Mouse (Mus musculus) testis, adult 2 months (tissue): Measurements from ENCODE around the gene Cela3a. TPM values are rescaled to one million over a fixed set of nuclear protein-coding genes. Genes with fewer than 3 reads are reported as not detected.

Experiments used
- H3K27ac ChIP-seq: fragments of 200-500 bp; 2 replicates; pipeline ENCODE4 v1.5.1; 2012; ENCODE audit warnings: low read depth, low read length; ENCODE audit not compliant: control insufficient read depth, insufficient read depth
- H3K27me3 ChIP-seq: fragments of 200-500 bp; 2 replicates; pipeline ENCODE4 v1.6.1; 2012; ENCODE audit warnings: mild to moderate bottlenecking, low read length, moderate library complexity; ENCODE audit not compliant: control insufficient read depth, insufficient read depth
- H3K36me3 ChIP-seq: fragments of 200-500 bp; 2 replicates; pipeline ENCODE4 v1.6.1; 2012; ENCODE audit warnings: mild to moderate bottlenecking, low read length; ENCODE audit not compliant: control insufficient read depth, insufficient read depth
- H3K4me1 ChIP-seq: fragments of 200-500 bp; 2 replicates; pipeline ENCODE4 v1.6.1; 2012; ENCODE audit warnings: low read length; ENCODE audit not compliant: control insufficient read depth, insufficient read depth
- H3K4me3 ChIP-seq: fragments of 200-500 bp; 2 replicates; pipeline ENCODE4 v1.5.1; 2012; ENCODE audit warnings: low read depth, mild to moderate bottlenecking, low read length, moderate library complexity, mixed read lengths; ENCODE audit not compliant: control insufficient read depth
- CTCF ChIP-seq: fragments of 200-500 bp; IDR thresholded peaks from 2 replicates; pipeline ENCODE4 v1.5.1; 2012; ENCODE audit warnings: low read depth, mild to moderate bottlenecking, inconsistent platforms, low read length, moderate library complexity; ENCODE audit not compliant: control insufficient read depth, insufficient read depth, insufficient replicate concordance
- POLR2A ChIP-seq: fragments of 200-500 bp; IDR thresholded peaks from 2 replicates; pipeline ENCODE4 v1.6.1; 2012; ENCODE audit warnings: low read depth, mild to moderate bottlenecking, inconsistent platforms, low read length, moderate library complexity; ENCODE audit not compliant: control insufficient read depth
- polyA plus RNA-seq: library from polyadenylated mRNA; depleted of rRNA; stranded (reverse); fragments of >200 nt; gene quantifications from 2 replicates; pipeline ENCODE4 v1.2.3, GENCODE M21; 2012; rRNA removed

The Cela3a gene
- not detected in 2 replicates for polyA plus RNA-seq

- no peak for TF ChIP-seq CTCF
- TF ChIP-seq POLR2A = no peak
- H3K27me3 ChIP-seq = no peaks in the 10 kb centered on the region
- H3K4me1 ChIP-seq = no peaks in the 10 kb centered on the region
- H3K27ac ChIP-seq = no peak within 1 kb of the TSS
- no peak within 1 kb of the TSS for H3K4me3 ChIP-seq
- no peaks in the 10 kb centered on the region for H3K36me3 ChIP-seq
These were observed at the start of gene Cela3a for GRCm38 (mm10) chr4:137409691-137410090. Gene Cela3a (minus strand): TSS chr4:137409791.

GRCm38 (mm10) chr4:137458861-137459260 lies 49.3 kb upstream of the Cela3a start:
- Histone ChIP-seq H3K4me1 (no peaks in the 10 kb centered on the region; the same call in 1 of the 2 replicates), H3K36me3 (no peaks in the 10 kb centered on the region), H3K27ac (no peak overlapping the region), H3K4me3 (no peak overlapping the region), H3K27me3 (no peaks in the 10 kb centered on the region)
- TF ChIP-seq CTCF (no peak), POLR2A (no peak)

- no peak overlapping the region for H3K27ac ChIP-seq
- no peaks in the 10 kb centered on the region for H3K36me3 ChIP-seq
- H3K4me3 ChIP-seq = no peak overlapping the region
- H3K27me3 ChIP-seq = no peaks in the 10 kb centered on the region
- TF ChIP-seq POLR2A (no peak), CTCF (no peak)
- H3K4me1 ChIP-seq = no peaks in the 10 kb centered on the region; the same call in 1 of the 2 replicates
These were observed 48.7 kb upstream of the Cela3a start for GRCm38 (mm10) chr4:137458310-137458709.

- no peaks in the 10 kb centered on the region for H3K27me3 ChIP-seq
- H3K27ac ChIP-seq = no peak overlapping the region
- no peak for TF ChIP-seq CTCF
- TF ChIP-seq POLR2A = no peak
- peak overlapping the region; percentile 33 for H3K4me3 ChIP-seq
- no peaks in the 10 kb centered on the region; the same call in 1 of the 2 replicates for H3K4me1 ChIP-seq
- no peaks in the 10 kb centered on the region for H3K36me3 ChIP-seq
These were observed 47.7 kb upstream of the Cela3a start for GRCm38 (mm10) chr4:137457292-137457691.

GRCm38 (mm10) chr4:137456581-137456980 lies 47.0 kb upstream of the Cela3a start:
- TF ChIP-seq CTCF (no peak), POLR2A (no peak)
- H3K4me1 ChIP-seq = no peaks in the 10 kb centered on the region; the same call in 1 of the 2 replicates
- peak overlapping the region; percentile 84 for H3K4me3 ChIP-seq
- H3K27me3 ChIP-seq = no peaks in the 10 kb centered on the region
- no peaks in the 10 kb centered on the region for H3K36me3 ChIP-seq
- 0 out of 2 replicates have a peak overlapping the region, but pooled peaks have one; percentile 16 for H3K27ac ChIP-seq

- no peaks in the 10 kb centered on the region; the same call in 1 of the 2 replicates for H3K4me1 ChIP-seq
- no peak overlapping the region for H3K27ac ChIP-seq
- no peaks in the 10 kb centered on the region for H3K27me3 ChIP-seq
- no peak for TF ChIP-seq POLR2A
- no peak for TF ChIP-seq CTCF
- H3K4me3 ChIP-seq = peak overlapping the region; percentile 84
- no peaks in the 10 kb centered on the region for H3K36me3 ChIP-seq
These were observed 45.0 kb upstream of the Cela3a start for GRCm38 (mm10) chr4:137454582-137454981.

DNA sequence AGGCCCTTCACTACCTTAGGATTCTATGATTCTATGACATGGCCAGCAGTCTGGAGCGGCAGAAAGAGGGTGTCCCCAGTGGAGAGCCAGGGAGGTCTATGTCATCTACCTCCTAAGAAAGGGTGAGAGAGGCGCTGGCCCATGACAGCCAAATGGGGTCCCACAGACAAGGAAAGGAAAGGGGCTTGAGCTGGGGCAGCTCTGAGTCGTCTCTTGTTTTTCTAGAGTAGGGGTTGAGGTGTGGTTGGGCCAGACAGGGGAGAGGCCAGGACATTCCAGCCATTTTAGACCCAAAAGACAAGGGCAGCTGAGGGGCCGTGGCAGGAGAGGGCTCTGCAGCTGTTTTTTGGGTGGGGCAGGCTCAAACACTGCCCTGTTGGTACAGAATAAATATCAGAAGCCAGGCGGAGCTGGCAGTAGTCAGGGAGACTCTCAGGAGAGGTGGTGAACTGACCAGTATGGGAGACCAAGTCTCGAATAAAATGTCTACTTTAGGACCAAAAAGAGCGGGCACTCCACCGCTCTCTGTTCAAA lies 43.7 kb upstream of the Cela3a start, which contains the start of gene 1700013G24Rik:
Gene 1700013G24Rik (plus strand): TSS at position 51 of the 534 bp plus-strand sequence.
- H3K4me3 ChIP-seq = peak within 1 kb of the TSS; percentile 84
- H3K4me1 ChIP-seq = peaks cover under 1% of the 10 kb centered on the region; the same call in 1 of the 2 replicates
- H3K27ac ChIP-seq = peak within 1 kb of the TSS; percentile 50
- TF ChIP-seq CTCF (no peak), POLR2A (peak; percentile 49; the same call in 1 of the 2 replicates)
- H3K27me3 ChIP-seq = no peaks in the 10 kb centered on the region
- no peaks in the 10 kb centered on the region for H3K36me3 ChIP-seq
